Mouse (Mus musculus): Measurements from ENCODE around the gene St3gal3.

The St3gal3 gene

DNA sequence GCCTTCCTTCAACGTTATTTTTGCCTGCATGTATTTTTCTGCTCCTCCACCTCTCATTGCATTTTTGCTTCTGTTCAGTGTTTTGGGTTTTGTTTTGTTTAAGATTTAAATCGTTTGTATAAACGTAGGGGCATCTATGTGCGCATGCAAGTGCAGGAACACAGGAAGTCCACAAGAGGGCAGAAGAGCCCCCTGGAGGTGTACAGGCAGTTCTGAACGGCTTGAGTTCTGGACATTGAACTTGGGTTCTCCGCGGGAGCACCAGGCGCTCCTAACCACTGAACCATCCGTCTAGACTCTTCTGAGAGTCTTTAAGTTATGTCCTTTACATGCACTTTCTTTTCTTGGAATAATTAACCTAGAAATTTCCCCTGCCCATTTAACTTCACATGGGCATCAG is 44.8 kb downstream of the St3gal3 start:
- DNase-seq (ENCODE audit: low read depth, low spot score), result no peak

DNA sequence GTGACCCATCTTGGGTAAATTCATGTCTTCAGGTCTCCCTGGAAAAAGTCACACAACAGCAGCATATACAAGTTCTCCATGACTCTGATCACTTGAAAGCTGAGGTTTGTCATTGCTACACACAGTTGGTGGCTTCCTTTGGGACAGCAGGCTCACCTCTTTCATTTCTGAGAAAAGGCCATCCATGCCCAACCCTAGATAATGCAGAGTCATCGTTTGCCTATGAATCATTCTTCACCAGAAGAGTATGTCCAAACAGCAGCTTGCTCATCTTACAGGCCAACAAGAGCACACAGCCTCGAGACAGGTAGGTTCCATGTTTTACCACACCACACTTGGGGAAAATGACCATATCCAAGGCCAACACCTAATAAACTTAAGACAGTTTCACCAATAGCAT is 45.9 kb downstream of the St3gal3 start:
- DNase-seq (ENCODE audit: low read depth, low spot score), result no peak

DNA sequence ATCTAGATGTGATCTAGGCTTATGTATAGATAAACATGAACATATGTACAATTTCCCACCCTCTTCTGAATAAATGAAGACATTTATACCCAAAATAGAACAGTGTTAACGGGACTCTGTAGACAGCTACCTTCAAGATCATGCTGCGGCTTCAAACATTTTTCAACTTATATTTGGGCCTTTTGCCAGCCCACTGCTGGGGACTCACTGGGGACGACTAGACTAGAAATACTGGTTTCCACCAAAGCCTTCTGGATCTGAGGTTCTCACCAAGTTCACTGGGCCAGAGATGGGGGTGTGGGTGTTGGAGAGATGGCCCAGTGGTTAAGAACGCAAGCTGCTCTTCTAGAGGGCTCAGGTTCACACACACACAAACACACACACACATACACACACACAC is 49.7 kb downstream of the St3gal3 start:
- no peak for DNase-seq (ENCODE audit: low read depth, low spot score)

DNA sequence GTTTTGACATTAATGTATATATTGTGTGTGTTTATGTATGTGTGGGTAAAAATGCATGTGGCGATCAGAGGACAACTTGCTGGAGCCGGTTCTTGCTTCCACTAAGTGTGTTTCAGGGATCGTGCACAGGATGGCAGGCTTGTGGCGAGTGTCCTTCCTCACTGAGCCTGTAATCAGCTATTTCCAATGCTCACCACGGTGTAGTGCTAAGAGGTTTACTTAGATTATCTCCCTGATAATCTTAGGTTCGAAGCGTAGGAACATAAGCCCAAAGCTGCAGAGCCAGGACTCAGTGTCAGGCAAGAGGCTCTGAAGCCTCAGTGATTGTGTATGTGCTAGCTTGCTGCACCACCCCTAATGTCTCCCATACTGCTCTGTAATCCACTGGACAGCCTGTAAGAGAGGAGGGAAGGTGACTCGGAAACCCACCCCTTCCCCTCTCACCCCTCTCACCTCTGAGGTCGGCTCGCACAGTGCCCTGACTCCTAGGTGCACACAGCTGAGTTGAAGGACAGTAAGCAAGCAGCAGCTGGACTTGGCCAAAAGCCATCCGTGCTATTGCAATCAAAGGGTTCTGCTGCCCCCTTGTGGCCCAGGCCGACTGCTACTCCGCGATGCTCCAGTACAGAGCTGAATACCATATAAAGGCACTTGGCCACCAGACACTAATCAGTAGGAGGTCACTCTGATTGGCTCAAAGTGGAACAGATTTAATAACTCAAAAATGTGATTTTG is 51.3 kb downstream of the St3gal3 start:
- DNase-seq (ENCODE audit: low read depth, low spot score), result peak; percentile 89

DNA sequence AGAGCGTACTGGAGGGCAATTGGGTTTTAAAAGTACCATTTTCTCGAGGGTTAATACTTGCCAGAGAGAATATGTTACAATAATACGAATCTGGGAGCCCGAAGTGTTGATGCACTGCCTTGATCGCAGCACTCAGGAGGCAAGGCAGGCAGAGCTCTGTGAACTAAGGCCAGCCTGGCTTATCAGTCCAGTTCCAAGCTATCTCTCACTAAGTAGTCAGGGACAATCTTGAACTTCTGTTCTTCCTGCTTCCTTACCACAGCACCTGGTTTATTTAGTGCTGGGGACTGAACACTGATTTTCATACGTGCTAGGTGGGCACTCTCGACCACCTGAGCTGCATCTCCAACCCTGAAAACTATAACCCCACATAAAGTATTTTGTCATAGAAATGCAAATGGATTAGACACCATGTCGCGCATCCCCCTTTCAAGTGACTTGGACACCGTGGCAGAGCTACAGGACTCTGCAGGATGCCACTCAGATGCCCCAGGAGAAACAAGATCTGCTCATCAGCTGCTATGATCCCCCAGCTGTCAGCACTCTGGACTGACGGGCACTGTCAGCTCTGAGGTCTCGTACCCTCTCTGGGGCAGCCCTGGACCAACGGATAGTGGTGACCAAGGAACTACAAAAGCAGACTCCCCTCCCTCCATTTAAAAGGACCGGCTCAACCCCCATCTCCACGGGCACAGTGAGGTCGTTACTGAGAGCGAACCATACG is 52.9 kb downstream of the St3gal3 start:
- DNase-seq (ENCODE audit: low read depth, low spot score), result no peak

DNA sequence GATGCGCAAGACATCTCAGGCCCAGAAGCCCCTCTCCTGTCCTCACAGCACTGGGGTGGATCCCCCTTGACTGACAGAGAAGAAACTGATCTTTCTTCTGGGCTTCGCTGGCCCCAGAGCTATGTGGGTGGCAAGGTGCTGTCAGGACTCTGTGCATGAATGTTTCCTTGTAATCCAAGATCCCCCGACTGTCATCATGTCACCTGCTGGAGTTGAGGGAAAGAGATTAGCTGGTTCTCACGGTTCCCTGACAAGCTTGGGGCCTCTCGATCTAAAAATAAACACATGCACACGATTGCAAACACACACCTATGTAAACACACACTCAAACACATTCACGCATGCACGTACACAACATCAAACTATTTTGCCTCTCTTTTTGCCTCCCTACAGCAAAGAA is 54.2 kb downstream of the St3gal3 start:
- DNase-seq (ENCODE audit: low read depth, low spot score), result no peak

DNA sequence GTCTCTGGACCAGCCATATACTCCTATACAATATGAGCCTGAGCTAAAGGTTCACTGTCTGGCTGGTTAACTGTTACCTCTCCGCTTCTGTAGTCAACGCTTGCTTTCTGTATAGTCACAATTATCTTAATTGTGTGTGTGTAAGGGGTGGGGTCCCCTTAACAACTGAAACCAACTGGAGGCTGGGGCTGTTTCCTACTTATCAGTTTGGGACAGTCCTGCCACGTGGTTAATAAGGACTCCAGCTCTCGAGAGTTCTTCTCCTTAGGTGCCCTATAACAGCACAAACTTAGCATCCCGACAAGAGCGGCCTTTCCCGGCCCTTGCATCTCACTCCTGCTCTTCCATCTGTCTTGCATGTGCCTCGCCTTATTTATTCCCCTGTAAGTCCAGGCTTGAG is 55.5 kb downstream of the St3gal3 start:
- no peak for DNase-seq (ENCODE audit: low read depth, low spot score)

DNA sequence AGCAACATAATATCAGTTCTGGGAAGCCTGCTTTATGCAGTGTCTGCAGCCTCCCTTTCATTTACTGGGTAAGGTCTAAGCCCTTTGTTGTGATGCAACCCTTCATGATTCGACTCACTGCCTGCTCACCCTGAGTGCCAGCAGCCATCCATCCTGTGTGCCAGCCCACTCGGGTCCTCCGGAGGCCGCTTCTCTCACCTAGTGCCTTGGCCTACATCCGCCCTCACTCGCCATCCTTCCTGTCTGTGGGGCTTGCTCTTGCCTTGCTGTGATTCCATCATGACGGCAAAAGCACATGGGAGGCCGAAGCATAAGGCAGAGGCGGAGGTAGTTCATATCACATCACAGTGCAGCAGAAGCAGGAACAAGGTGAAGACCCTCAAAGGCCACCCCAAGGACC is 56.1 kb downstream of the St3gal3 start:
- DNase-seq (ENCODE audit: low read depth, low spot score), result no peak

DNA sequence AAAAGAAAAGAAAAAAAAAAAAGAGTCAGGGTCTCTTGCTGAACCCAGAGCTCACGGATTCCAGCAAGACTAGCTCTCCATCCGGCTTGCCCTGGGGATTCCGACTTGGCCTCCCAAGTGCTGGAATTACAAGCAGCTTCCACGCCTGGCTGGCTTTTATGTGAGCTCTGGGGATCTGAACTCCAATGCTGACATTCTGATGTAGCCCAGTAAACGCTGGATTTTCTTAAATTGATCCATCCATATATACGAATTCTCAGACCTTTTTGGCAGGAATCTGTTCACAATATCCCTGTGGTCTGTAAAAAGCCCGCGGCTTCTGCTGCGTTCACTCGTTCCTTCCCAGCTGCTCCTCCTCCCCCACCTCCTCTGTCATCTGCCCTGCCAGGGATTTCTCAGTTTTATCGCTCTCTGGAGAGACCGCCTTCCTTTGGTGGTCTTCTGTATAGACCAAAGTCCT is 57.4 kb downstream of the St3gal3 start:
- peak; percentile 40 for DNase-seq (ENCODE audit: low read depth, low spot score)

DNA sequence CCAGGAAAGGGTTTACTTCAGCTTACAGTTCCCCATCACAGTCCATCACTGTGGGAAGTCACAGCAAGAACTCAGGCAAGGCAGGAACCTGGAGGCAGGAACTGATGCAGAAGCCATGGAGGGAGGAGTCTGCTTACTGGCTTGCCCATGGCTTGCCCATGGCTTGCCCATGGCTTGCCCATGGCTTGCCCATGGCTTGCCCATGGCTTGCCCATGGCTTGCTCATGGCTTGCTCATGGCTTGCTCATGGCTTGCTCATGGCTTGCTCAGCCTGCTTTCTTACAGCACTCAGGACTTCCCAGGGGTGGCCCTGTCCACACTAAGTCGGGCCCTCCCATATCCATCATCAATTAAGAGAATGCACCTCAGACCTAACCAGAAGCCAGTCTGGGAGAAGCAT is 58.1 kb downstream of the St3gal3 start:
- no peak for DNase-seq (ENCODE audit: low read depth, low spot score)

DNA sequence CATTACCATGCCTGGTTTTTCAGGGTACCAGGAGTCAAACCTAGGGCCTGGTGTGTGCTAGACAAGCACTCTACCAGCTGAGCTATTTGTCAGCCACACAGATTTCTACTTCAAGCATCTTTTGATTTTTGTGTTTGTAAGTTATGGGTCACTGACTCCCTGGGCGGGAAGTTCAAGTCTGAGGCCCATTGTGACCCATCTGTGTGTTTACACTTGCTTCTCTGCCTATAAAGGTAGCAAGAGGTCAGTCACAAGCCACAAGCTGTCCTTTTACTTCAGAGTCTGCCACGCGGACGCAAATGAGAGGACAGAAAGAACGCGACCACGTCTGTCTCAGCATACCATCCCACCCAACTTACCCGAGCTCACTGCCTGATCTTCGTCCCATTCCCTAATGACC is 59.4 kb downstream of the St3gal3 start:
- no peak for DNase-seq (ENCODE audit: low read depth, low spot score)

DNA sequence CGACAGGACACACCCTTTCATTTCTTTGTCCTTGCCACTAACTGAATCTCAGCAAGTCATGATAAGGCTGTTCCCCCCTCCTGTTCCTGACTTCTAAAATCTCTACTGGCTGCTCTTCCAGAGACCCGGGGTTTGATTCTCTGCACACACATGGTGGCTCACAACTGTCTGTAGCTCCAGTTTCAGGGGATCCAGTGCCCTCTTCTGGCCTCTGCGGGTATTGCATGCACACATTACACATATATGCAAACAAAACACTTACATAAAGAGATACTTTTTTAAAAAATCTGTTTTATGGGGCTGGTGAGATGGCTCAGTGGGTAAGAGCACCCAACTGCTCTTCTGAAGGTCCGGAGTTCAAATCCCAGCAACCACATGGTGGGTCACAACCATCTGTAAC is 60.5 kb downstream of the St3gal3 start:
- DNase-seq (ENCODE audit: low read depth, low spot score), result no peak

DNA sequence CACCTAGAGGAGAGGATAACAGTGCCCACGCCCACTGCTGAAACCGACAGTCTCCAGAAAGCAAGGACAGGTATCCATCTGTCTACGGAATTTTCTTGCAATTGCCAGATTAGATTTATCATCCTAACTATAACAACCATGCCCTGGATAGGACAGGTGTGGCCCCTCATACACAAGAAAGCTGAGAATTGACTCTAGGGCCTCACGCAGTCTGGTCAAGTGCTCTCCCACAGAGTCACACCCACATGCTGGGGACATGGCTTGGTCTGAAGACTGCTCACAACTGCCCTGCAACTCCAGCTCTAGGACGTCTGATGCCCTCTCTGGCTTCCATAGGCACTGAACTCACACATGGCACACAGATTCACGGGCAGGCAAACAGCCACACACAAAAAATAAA is 61.6 kb downstream of the St3gal3 start:
- no peak for DNase-seq (ENCODE audit: low read depth, low spot score)

DNA sequence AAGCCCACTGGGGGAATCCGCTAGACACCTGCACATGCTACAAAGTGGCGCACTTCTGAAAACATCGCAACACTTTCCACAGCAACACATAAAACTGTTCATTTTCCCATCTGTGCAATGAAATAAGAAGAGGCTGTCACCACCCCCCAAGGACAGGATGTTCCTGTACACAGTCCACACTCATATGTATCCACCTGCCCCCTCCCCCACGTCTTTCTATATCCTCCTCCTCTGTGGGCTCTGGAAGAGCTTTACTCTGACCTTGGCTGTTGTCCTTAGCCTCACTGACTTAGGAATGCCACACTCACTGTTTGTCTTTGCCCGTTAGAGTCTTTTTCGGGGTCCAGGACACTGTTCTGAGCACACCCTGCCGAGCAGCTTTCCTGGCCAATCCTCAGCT is 62.8 kb downstream of the St3gal3 start:
- DNase-seq (ENCODE audit: low read depth, low spot score), result no peak

DNA sequence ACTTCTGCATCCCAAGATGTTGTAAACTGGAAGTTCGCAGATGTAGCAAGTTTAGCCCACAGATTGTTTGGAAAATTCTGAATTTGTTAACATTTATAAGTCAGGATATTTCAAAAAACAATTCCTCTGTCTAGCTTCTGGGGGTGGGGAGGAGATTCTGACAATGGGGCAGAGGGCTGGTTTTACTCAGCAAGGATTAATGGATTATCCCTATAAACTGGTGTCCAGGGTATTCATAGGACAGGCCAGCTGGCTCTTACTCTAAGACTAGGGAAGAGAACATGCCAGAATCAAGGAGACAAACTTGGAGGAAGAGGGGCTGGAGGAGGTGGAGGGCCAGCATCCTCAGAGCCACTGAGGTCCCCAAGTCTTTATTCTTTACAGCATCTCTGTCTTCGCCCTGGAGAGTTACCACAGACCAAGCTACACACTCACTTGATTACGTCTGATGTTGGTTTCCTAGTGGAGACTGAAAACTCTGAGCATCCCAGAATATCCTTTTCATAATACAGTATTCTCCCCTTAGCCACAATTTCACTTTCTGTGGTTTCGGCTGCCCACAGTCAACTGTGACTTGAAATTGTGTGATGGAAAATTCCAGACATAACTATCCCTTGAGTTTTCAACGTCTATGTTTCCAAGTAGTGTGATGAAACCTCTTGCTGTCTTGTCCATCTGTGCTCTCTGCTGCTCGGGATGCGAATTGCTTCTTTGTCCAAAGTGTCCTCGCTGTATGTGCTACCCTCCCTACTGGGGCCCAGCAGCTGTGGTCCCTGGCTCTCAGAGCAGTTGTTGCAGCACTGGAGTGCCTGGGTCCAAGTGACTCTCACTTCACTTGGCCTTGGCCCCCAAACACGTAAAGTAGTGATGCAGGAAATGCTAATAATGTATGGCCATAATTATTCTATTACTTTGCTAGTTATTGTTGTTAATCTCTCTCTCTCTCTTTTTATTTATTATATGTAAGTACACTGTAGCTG is 64.2 kb downstream of the St3gal3 start:
- DNase-seq (ENCODE audit: low read depth, low spot score), result no peak

DNA sequence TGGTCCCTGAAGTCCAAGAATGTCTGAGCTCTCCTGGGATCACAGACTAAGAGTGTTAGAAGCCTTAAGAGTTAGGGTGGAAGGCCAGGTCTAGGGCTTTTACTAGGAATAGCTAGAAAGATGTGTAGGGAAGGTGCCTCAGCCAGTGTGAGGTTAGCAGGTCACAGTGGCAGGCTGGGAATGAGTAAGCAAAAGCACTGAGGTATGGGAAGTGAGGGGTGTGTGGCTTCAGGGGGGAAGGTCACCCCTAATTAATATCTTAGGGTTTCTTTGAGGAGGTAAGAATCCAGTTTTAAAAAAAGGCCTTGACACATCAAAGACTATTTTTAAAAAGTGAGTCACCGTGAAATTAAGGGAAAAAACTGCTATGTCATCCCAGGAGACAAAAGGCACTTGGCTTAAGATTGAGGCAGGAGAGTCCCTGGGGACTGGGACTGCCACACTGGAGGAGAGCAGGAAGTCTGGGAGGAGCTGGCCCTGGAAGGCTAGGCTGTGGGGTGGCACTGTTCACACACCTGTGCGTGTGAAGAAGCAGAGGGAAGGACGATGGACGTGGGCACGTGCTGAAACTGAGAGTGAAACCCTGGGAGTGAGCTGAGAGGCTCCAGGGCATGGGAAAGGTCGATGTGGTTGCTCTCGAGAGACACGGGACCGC is 72.8 kb downstream of the St3gal3 start:
- no peak for DNase-seq (ENCODE audit: low read depth, low spot score)

DNA sequence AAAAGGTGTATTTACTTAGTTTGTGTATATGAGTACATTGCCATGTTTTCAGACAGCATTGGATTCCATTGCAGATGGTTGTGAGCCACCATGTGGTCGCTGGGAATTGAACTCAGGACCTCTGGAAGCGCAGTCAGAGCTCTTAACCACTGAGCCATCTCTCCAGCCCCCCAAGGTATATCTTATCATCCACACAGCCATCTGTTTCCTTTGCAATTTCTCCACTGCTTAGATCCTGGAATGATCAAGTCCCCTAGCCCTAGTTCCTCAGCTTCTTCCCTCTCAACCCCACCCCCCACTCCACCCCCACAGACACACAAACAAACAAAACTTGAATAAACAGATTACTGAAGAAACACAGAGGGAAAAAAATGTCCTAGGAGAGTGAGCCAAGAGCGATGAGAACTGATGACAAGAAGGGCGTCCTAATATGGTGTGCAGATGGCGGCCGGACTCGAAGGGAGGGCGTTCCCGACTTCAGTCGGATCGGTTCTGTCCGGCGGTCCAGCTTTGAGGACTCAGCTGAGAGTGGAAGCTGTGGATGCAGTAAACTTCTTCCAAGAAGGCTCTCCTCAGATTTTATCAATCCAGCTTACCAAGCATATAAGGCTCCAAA is 73.7 kb downstream of the St3gal3 start:
- DNase-seq (ENCODE audit: low read depth, low spot score), result no peak

DNA sequence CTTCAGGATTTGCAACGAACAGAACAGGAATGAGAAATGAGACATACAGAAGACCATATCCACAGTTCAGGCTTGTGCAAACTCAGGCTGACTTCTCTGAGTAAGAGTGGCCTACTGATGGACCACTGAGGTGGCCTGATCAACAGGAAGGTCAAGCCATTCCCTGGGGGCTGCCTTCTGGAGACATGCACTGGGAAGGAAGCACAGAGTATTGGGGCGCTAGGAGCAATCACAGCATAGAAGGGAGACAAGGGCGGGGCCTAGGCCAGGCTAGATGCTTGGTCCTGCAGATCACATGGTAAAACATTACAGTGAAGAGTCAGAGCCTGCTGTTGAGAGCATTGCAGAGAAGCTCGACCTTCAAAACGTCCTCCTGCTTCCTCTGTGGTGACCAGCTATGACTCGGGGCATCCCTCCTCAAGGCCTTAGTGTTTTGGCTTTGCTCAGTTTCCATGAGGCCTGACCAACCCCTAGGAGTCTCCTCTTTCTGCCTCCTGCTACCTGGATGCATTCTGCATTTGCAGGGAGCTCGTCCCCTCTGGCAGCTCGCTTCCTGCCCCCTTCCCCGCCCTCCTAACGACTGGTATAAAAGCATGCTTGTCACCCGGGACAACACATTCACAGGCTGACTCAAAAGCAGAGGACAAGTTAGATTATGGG is 74.8 kb downstream of the St3gal3 start:
- no peak for DNase-seq (ENCODE audit: low read depth, low spot score)

DNA sequence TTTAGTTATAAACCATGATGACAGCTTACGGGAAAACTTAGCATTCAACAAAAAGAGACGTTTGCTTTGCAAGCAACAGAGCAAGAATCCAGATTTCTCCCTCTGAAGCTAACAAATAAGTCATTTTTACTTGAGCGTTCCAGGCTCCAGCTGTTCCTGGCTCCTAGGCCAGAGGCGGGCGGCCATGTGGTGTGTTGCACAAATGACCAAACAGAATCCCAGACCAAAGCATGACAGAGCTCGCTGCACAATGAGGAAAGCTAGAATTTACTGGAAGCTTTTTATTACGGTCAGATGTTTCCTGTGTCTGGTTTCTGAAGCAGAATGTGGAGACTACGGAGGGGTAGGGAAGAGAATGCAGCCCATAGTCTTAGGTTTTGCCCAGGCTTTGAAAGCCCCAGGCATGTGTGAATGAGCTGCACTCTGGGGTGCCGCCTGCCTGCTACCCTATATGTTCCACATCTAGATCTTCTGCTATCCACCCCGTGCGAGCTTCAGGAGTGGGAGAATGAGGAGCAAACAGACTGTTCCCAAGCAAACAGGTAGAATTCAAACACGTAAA is 76.5 kb downstream of the St3gal3 start:
- DNase-seq (ENCODE audit: low read depth, low spot score), result peak; percentile 36

DNA sequence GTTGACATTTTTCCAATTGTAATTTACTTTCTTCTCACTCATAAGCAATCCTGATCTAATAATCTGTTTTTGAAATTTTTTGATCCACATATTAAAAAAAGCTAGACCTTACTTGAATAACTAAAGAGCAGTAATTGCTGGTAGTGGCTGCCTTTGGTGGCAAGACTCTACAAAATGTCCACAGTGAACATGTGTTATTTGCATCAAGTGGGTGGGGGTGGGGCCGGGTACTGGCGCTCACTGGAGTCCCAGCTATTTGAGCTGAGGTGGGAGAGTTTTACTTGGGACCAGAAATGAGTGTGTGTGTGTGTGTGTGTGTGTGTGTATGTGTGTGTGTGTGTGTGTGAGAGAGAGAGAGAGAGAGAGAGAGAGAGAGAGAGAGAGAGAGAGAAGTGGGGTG is 77.6 kb downstream of the St3gal3 start:
- no peak for DNase-seq (ENCODE audit: low read depth, low spot score)

Data from embryo, embryonic 11.5 days (tissue).